Mouse (Mus musculus) ovary, postnatal 10 days (tissue): ENCODE data around the gene Fam107b.
"Not testable (repeated sequence)": the region's sequence is repeated elsewhere in the genome, so short reads cannot be mapped to it uniquely, and the experiment has no call there.

Experiments
- DNase-seq: peaks from one replicate; pipeline ENCODE4 v3.0.0; 2022; ENCODE audit warnings: low spot score

Fam107b gene

DNA sequence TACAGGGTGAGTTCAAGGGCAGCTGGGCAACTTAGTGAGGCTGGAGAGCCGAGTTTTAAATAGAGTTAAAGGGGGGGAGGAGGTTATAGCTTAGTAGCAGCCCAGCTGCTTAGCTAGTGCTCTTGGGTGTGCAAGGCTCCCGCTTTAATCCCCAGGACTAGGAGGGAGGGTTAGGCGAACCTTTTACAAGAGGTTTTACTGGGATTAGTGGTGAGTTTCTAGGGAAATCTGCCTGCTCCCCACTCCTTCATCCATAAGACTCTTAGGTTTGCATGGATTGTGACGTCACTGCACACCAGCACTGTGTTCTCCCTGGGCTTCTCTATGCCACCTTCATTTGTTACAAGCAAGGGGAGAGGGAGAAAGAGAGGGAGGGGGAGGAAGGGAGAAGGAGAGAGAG is 88.6 kb downstream of the Fam107b start:
- DNase-seq, result no peak

DNA sequence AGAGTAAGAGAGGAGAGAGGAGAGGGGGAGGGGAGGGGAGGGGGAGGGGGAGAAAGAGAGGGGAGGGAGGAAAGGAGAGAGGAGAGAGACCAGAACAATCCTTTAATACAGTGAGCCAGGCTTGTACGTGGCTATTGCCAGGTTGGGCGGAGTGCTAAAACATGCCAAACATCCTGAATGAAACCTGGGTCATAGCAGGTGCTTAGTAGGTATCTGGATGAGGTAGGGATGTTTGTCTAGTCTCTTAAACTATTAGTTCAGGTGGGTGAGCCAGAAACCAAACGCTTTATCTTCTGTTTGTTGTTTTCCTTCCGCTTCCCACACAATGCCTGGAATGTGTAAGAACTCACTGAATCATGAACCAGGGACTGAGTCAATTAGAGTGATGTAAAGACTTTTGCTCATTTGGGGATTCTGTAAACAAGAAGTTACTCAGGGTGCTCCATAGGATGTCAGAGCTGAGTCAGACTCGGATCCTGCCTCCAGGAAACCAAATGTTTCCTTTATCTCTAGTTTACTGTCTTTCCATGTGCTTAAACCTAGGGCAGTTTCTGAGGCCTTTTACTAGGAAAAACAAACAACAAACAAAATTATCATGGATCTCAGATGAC is 89.1 kb downstream of the Fam107b start:
- DNase-seq, result no peak

DNA sequence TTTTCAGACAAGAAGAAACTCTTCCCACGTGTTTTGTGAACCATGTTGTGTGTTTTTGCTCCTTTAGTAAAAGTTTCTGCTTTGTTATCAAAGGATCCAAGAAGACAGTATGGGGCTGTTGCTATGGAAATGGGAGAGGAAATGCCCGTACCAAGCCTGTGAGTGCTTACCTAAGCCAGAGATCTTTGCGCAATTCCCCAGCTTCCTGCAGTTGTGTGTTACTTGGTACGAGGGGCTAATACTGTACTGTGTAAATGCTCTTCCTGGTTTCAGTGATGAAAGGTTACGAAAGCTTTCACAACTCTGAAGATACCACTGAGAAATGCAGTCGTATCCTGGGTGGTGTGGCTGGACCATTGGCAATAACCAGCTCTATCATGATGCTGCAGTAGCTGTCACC is 93.8 kb downstream of the Fam107b start:
- DNase-seq, result no peak

- DNase-seq, result no peak
Observed at GRCm38 (mm10) chr2:3668682-3669081, 98.4 kb downstream of the Fam107b start.

DNA sequence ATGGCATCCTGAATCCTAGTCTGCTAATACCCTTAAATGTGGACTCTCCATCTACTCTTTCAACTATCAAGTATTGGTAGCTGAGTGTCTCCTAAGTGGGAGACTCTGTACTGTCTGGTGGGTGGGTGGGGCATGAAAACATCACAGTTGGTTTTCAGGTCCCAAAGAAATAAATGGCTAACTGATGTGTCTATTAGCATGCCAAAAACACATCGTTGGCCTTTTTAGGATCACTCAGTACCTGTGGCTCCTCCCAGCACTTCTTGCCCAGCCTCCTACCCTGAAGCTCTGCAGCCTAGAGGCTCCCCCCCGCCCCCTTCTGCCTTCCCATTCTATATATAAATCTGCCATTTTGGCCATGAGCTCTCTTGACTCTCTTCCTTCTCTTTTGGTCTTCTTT is 99.4 kb downstream of the Fam107b start:
- no peak for DNase-seq

- no peak for DNase-seq
Observed at GRCm38 (mm10) chr2:3672654-3673367, 102.5 kb downstream of the Fam107b start.

- DNase-seq, result no peak
Observed at GRCm38 (mm10) chr2:3675481-3675880, 105.2 kb downstream of the Fam107b start.

DNA sequence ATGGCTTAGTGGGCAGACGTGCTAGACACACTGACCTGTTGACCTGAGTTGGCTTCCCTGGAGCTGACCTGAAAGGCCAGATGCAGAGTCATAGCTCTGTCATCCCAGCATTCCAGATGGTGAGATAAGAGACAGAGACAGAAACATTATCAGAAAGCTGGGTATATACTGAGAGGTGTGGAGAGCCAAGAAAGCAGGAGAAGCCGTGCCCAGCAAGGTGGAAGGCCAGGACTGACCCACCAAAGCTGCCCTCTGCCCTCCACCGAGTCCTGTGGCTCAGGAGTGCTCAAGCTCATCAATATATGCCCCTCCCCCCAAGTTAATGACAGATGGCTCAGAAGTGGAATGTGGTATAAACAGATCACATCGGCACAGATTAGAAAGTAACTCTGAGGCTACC is 112.4 kb downstream of the Fam107b start:
- DNase-seq, result no peak

GRCm38 (mm10) chr2:3683343-3683742 is 113.1 kb downstream of the Fam107b start:
- DNase-seq, result no peak

- no peak for DNase-seq
Observed at GRCm38 (mm10) chr2:3683751-3684229, 113.5 kb downstream of the Fam107b start.

GRCm38 (mm10) chr2:3690221-3690620 is 119.9 kb downstream of the Fam107b start:
- no peak for DNase-seq

- DNase-seq, result no peak
Observed at GRCm38 (mm10) chr2:3692833-3693232, 122.5 kb downstream of the Fam107b start.

DNA sequence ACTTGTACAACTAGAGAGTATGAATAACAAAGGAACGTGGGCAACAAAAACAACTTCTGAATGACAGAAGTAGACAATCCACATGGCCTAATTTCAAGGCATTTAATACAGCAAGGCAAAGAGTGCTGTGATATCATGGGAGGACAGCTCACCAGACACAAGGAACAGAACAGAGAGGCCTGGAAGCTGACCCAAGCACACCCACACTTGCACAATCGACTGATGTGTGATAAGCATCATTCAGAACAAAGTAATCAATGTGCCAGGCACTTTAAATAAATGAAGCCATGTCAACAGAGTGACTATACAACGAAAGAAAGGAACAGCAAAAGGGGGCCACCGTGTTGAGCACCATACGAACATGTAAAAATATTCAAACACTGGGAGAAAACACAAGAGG is 125.6 kb downstream of the Fam107b start:
- no peak for DNase-seq

DNA sequence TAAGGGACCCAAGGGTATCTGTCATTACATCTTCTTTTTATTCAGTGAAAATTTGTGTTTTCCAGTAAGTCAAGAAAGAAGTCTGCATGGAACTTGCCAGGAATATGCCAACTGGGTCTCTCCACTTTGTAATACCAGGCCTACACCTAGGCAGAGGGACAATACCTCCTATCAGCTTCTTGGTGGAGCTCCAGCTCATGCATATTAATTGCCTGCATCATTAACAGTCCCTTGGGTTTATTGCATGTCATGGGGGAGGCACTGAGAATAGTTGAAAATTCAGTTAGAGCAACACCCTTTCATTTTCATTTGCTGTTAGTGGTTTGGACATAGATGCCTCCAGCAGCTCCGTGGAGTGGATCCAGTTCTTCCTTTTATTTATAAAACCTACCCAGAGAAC is 130.1 kb downstream of the Fam107b start:
- no peak for DNase-seq

DNA sequence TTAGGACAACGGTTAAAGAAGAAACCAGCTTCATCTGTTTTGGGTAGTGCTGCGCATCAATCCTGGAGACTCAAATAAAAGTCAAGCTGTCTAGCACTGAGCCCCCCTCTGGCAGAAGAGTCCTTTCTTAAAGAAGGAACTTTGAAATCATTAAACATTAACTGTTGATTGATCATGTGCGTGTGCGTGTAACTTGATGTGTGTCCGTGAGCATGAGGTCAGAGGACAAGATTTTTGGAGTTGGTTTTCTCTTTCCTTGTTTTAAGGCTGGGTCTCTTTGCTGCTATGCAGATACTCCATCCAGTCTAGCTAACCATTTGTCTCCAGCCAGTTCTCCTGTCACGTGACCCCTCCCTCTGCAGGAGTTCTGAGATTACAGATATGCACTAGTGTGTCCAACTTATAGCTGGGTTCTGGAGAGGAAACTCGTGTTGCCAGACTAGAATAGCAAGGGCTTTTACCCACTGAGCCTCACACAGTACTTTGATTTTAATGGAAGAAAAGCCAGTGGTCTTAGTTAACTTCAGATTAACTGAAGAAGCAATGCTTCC is 132.4 kb downstream of the Fam107b start:
- DNase-seq, result no peak

DNA sequence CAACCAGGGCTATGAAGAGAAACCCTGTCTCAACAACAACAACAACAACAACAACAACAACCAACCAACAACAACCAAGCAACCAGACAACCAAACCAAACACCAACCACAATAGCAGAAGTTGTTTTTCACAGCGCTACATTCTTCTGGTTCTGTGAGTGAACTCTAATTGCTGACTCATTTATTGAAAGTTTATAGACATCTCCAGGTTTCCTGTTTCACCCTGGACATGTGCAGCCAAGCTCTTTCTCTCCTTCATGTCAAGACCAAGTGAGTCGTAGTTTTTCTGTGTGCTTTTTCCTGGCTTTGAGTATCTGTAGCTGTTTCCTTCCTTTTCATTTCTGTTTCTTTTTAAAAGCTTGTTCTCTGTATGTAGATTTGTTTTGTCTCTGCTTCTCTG is 133.5 kb downstream of the Fam107b start:
- DNase-seq, result no peak

GRCm38 (mm10) chr2:3704311-3705162 is 134.2 kb downstream of the Fam107b start:
- no peak for DNase-seq

DNA sequence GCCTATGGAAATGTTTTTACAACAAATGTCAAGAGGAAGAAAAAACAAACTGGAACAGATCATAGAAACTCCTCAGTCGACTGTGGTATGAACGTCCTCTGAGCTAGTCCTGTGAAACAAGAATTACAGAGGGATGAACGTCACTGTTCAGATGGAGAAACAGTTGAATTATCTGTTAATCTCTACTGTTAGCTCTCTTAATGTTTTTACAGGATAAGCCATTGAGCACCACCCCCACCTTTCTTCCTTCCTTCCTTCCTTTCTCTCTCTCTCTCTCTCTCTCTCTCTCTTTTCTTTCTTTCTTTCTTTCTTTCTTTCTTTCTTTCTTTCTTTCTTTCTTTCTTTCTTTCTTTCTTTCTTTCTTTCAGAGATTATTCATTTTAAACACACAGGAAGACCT is 135.0 kb downstream of the Fam107b start:
- not testable (repeated sequence) for DNase-seq

- no peak for DNase-seq
Observed at GRCm38 (mm10) chr2:3707236-3707635, 136.9 kb downstream of the Fam107b start.

- no peak for DNase-seq
Observed at GRCm38 (mm10) chr2:3708621-3709020, 138.3 kb downstream of the Fam107b start.

DNA sequence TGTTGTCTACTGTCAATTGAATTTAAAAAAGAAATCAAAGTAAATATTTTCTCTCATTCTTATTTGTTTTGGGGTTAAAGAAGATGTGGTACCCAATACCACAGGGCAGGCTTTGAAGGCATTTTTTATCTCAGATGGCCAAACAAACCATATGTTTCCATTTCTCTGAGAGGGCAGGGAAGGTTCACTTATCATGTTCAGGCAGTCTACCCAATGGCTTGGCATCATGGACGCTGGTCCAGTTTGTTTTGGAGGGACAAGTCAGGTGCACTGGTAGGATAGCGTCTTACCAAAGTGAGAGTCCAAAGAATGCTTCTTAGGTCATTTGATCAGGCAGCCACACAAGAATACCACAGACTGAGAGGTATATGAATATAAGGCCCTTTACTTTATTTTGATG is 139.6 kb downstream of the Fam107b start:
- DNase-seq, result no peak

DNA sequence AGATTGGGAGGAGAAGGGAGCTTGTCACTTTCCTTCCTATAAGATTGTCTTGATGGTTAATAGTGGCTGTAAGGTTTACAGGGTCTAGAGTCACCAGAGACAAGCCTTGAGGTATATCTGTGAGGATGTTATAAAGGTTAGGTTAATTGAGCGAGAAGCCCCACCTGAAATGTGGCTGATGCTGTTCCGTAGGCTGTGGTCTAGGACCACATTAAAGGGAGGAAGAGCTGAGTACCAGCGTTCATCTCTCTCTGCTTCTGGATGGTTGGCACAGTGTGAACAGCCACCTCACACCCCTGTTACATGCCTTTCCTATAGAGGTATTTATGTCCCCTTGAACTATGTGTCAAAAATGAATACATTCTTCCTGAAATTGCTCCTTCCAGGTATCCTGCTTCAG is 140.2 kb downstream of the Fam107b start:
- no peak for DNase-seq
